Mouse (Mus musculus) spleen, adult 18-20 months (tissue): ENCODE data around the gene Ccn1.

Experiments
- DNase-seq, 2 experiments: peaks; one replicate each; pipeline ENCODE4 v3.0.0; 2022; ENCODE audit warnings: mixed read lengths in 2 of 2

Gene Ccn1

GRCm38 (mm10) chr3:145614362-145615115 is 35.2 kb downstream of the Ccn1 start:
- no peak for DNase-seq

- no peak for DNase-seq
These were observed 36.5 kb downstream of the Ccn1 start for GRCm38 (mm10) chr3:145613234-145613633.

- DNase-seq = no peak
These were observed 37.1 kb downstream of the Ccn1 start for GRCm38 (mm10) chr3:145612662-145613061.

- DNase-seq = no peak
These were observed 41.5 kb downstream of the Ccn1 start for GRCm38 (mm10) chr3:145608320-145608719.

GRCm38 (mm10) chr3:145605437-145606123 is 44.2 kb downstream of the Ccn1 start:
- DNase-seq = no peak

- no peak for DNase-seq
These were observed 47.2 kb downstream of the Ccn1 start for GRCm38 (mm10) chr3:145602410-145603206.

GRCm38 (mm10) chr3:145601345-145601744 is 48.4 kb downstream of the Ccn1 start:
- no peak for DNase-seq

- no peak for DNase-seq
These were observed 49.0 kb downstream of the Ccn1 start for GRCm38 (mm10) chr3:145600801-145601200.

- DNase-seq = no peak
These were observed 50.7 kb downstream of the Ccn1 start for GRCm38 (mm10) chr3:145599059-145599458.
